In genomic region chr3:121550370-121550769, GRCm38 (mm10) we compare ENCODE assay signal across 9 mouse cellular contexts. TPM values are rescaled to one million over a fixed set of nuclear protein-coding genes. Genes with fewer than 3 reads are reported as not detected.
DNase-seq lines count a peak whose midpoint lies in the region; TF ChIP-seq lines count a peak whose summit lies in the region.
"Had no signal": no experiment of that assay in that cellular context is flagged by ENCODE, and none has a peak within 500 bp of the region (broad histone marks: within the 10 kb centered on the region; RNA-seq: fewer than 3 reads in every experiment).

No protein-coding gene starts in this region.

- TF ChIP-seq POLR2A in spleen, adult 2 months (IDR thresholded peaks at IDR 0.05; ENCODE audit: low read depth, low read length) = no peak
- no peak for TF ChIP-seq POLR2A in bone marrow, adult 2 months (IDR thresholded peaks at IDR 0.05; ENCODE audit: borderline replicate concordance, control insufficient read depth, low read depth, low read length)

- H3K9me3 ChIP-seq in heart, embryonic 10.5 days = no peaks in the 10 kb centered on the region

- TF ChIP-seq CTCF in spleen, adult 2 months (IDR thresholded peaks at IDR 0.05; ENCODE audit: extremely low read depth, insufficient read depth, insufficient read length, insufficient replicate concordance) = peak; percentile 28; the same call in 1 of the 2 replicates
- TF ChIP-seq CTCF in bone marrow, adult 2 months (IDR thresholded peaks at IDR 0.05; ENCODE audit: control insufficient read depth, insufficient read depth, low read length) = peak; percentile 44; the same call in 1 of the 2 replicates

- peaks cover 8% of the 10 kb centered on the region for H3K4me1 ChIP-seq in heart, embryonic 10.5 days
- H3K4me1 ChIP-seq in spleen, adult 2 months (ENCODE audit: control insufficient read depth, insufficient read depth, insufficient read length) = peaks cover 3% of the 10 kb centered on the region; the same call in 1 of the 2 replicates
- peaks cover 2% of the 10 kb centered on the region for H3K4me1 ChIP-seq in bone marrow, adult 2 months (ENCODE audit: control insufficient read depth, insufficient read depth, low read length)

- no peak overlapping the region for H3K4me3 ChIP-seq in heart, embryonic 10.5 days
- no peak overlapping the region for H3K4me3 ChIP-seq in spleen, adult 2 months (ENCODE audit: extremely low read depth, insufficient read depth, insufficient read length)
- H3K4me3 ChIP-seq in bone marrow, adult 2 months (replicated peaks; ENCODE audit: control insufficient read depth, low read depth, low read length) = no peak overlapping the region
- H3K4me3 ChIP-seq: myocyte had no signal

- WGBS in heart, embryonic 10.5 days = 4% methylated on average over 1 of the region's 1 CpGs
- 8% methylated on average over 1 of the region's 1 CpGs for WGBS in spleen, adult 2 months
- WGBS in bone marrow, adult 2 months = 0% methylated on average over 1 of the region's 1 CpGs

- no peak overlapping the region for H3K27ac ChIP-seq in heart, embryonic 10.5 days
- no peak overlapping the region for H3K27ac ChIP-seq in spleen, adult 2 months (ENCODE audit: insufficient read depth, low read length)
- no peak overlapping the region for H3K27ac ChIP-seq in bone marrow, adult 2 months (ENCODE audit: control insufficient read depth, insufficient read depth, low read depth, low read length, poor library complexity)

- H3K36me3 ChIP-seq in heart, embryonic 10.5 days = no peaks in the 10 kb centered on the region
- no peaks in the 10 kb centered on the region for H3K36me3 ChIP-seq in spleen, adult 2 months (ENCODE audit: control insufficient read depth, insufficient read depth, low read length)
- no peaks in the 10 kb centered on the region for H3K36me3 ChIP-seq in splenic B cell, adult 2 months (ENCODE audit: control insufficient read depth, insufficient read depth, low read length, poor library complexity, severe bottlenecking)

- H3K27me3 ChIP-seq in heart, embryonic 10.5 days (ENCODE audit: insufficient read depth, poor library complexity, severe bottlenecking) = no peaks in the 10 kb centered on the region
- no peaks in the 10 kb centered on the region for H3K27me3 ChIP-seq in spleen, adult 2 months (ENCODE audit: control insufficient read depth, insufficient read depth, low read length)
- no peaks in the 10 kb centered on the region for H3K27me3 ChIP-seq in splenic B cell, adult 2 months (ENCODE audit: control insufficient read depth, insufficient read depth, low read length, poor library complexity, severe bottlenecking)

- DNase-seq in heart, postnatal 4 days = peak; percentile 65
- DNase-seq in heart, embryonic 10.5 days (ENCODE audit: low spot score) = no peak
- no peak for DNase-seq in spleen, adult 2 months (ENCODE audit: low read depth in 1 of 2, low spot score in 2 of 2)
- DNase-seq in spleen, postnatal 4 days (ENCODE audit: low spot score in 2 of 2) = no peak
- peak; percentile 24 to 37 for DNase-seq in layer of hippocampus, postnatal 14 days (ENCODE audit: low spot score in 2 of 2)
- DNase-seq in splenic B cell, adult 2 months (ENCODE audit: low read depth, low spot score) = peak; percentile 36
- no peak for DNase-seq in urinary bladder, postnatal 36 days (ENCODE audit: low spot score in 2 of 2)

RNA-seq across cellular contexts. Expression of gene Slc44a3, which starts 18.2 kb away (rescaled TPM):
- total RNA-seq in heart, postnatal 4 days (2021) = under 1 TPM; 0.41 to 0.98 TPM
- polyA plus RNA-seq in heart, embryonic 10.5 days (2016; fragmentation: Nextera tagmentation; extraction: Ambion mirVana) = 1.1 and 1.3 TPM in 2 replicates
- 0.08 and 0.29 TPM in 2 replicates for polyA plus RNA-seq in spleen, adult 2 months (2012; rRNA removed)
- polyA plus RNA-seq in bone marrow, adult 2 months (2011; ENCODE audit: insufficient read depth, insufficient read length, low replicate concordance, missing spikeins) = 1.3 TPM in 1 of 2 replicates, not detected in the other
- total RNA-seq in layer of hippocampus, postnatal 14 days (2021) = not detected

Comparison
In these comparisons a context has a peak if more than half of its experiments do, and no peak if none do; other contexts are left out.
1. DNase-seq: peak in heart, postnatal 4 days (single experiment), layer of hippocampus, postnatal 14 days (2 of 2) and splenic B cell, adult 2 months (single experiment); none in heart, embryonic 10.5 days (single experiment), spleen, adult 2 months (0 of 2), spleen, postnatal 4 days (0 of 2) and urinary bladder, postnatal 36 days (0 of 2).